Mouse (Mus musculus) ovary, postnatal 36 days (tissue): ENCODE results near the gene Ccdc54.

Source experiments
- DNase-seq: peaks from one replicate; pipeline ENCODE4 v3.0.0; 2022; ENCODE audit warnings: low spot score, mixed read lengths

Ccdc54 gene

DNA sequence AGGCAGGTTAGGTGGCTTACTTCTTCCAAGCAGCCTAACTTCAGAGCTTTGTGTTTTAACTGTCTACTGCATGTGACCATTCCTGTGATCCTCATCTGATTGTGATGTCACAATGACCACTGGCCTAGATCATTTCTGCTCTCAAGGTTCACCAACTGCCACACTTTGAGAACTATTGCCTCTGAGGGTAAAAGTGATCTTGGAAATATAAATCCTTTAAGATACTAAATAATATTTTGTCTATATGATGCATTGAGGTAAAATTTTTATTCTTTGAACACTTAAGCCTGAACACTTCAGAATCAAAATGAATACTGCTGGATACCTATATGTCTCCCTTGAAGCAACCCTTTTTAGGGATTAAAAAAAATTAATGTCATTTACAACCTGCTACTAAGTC, at the start of gene Ccdc54:
Gene Ccdc54 (minus strand): TSS at position 101 of the 400 bp plus-strand sequence.
- DNase-seq, result no peak

DNA sequence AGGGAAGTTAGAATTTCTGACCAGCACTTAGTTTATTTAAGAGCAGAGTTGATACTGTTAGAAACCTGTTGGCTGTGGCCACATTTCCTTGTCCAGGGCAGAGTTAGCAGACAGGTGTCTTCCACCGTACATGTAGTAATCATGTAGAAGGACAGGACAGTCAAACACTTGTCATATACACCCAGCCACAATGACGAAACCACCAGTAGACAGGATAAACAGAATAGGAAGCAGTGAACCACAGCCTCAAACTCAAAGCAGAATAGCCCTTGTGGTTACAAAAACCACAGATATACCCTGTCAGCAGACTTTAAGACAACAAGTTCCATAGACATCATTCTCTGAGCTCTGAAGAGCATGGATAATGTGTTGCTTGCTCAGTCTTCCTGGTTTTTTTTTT, 41.6 kb upstream of the Ccdc54 start:
- DNase-seq, result no peak

DNA sequence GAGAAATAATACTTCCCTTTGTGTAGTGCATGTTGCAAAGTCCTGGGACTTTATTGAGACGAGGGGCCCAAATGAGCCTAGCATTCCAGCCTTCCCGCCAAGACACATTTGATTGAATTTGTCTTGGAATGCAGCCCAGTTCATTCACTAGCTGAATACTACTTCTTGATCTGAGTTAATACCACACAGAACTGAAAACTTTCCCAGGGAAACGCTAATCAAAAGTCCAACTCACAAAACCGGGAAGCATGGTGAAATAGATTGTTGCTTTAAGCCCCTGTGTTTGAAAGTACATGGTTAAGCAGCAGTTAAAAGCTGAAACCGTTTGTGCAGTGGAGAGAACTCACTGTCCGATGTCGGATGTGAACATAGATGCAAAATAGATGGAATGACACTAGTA, 24.6 kb upstream of the Ccdc54 start:
- DNase-seq, result no peak

DNA sequence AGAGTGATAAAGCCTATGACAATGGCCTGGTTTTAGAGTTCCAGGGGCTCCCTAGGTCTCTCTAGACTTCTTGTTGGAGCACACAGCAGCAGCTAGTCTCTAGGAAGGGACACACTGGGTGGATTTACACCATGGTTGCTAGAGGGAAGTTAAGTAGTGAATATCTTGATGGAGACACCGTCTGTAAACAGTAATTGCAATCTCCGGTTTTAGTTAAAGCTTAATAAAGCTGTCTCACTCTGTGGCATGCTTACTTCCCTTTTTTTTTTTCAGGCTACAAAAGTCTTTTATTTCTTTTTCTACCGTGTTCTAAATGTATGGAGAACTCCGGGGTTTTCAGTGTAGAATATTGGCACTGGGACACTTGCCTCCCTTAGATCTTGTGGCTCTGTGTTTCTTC, 22.0 kb upstream of the Ccdc54 start:
- DNase-seq, result no peak

DNA sequence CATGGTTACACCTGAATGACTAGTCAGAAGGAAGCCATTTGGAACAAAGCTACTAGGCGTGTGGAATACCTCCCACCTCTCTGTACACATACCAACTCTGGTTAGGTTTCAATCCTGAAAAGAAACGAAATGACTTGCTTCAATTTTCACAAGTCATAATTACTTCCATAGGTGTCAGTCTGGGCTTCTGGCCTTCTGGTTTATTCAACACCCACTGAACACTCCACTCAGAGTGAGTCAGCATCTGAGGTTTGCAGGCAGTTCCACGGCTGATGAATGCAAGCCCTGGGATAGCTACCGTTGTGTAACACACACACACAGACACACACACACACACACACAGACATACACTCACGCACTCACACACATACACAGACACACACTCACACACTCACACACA, 19.6 kb upstream of the Ccdc54 start:
- DNase-seq, result no peak

DNA sequence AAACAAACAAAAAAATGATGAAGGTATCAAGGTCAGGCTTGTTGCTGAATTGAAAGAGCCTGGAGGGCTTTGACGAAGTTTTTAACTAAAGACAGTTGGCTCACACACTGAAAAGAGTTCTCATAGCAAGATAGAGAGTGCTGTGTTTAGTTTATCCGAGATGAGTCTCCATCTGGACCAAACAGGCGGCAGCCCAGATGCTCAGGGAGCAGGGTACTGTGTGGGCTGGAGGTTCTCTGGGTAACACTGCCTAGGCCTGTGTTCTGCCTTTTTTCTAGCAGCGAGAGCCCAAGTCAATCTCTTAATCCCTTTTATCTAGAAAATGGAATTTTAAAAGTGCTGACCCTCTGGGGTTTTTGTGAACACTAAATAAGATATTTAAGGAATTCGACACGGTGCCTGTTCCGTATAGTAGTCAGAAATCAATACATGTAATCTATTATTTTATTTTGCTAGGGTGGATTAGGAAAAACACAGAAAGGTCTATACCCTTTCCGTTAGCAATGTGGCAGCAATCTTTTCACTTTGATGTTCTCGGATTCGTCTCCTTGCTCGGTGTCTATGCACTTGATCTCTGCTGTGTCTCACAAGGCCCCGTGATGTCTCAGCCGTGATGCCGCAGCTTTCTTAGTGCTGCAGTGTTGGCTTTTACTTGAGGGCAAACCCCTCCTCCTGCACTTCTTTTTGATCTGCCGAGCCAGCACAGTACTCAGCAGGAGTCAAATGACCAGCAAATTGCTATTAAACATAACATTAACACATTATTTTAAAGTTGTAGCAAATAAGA, 17.0 kb upstream of the Ccdc54 start:
- no peak for DNase-seq

DNA sequence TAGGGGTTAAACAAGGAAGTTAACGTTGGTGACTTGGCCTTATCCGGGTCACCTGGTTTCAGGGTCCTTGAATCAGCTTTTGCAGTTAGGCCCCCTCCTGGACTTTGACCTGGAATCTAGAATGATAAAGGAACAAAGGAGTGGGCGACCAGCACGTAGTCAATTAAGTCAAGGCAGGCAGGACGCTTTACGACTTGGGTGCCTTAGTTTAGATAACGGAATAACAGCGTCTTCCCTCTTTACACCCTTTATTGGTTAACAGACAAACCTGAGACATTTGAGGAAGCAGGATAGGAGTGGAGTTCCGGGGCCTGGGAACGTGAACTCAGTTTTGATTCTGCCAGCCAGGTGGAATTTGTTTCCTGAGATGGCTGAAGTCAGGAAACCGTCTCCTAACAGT, 13.9 kb upstream of the Ccdc54 start:
- no peak for DNase-seq

DNA sequence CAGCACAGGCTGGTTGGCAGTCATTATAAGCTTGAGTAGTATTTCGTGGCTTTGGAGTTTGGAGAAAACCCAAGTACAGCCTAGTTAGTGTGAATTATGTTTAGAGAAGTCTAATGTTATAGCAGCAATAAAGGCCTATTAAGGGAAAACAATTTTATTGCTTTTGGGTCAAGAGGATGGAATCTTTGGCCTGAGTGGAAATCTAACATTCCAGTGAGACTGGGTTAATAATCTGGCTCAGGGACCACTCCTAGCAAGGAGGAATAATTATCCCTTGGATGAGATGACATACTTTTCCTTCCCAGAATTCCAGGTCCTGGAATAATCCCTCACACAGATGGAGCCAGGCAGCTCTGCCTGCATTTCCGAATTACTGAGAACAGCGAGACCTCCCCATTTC, 11.0 kb upstream of the Ccdc54 start:
- no peak for DNase-seq

DNA sequence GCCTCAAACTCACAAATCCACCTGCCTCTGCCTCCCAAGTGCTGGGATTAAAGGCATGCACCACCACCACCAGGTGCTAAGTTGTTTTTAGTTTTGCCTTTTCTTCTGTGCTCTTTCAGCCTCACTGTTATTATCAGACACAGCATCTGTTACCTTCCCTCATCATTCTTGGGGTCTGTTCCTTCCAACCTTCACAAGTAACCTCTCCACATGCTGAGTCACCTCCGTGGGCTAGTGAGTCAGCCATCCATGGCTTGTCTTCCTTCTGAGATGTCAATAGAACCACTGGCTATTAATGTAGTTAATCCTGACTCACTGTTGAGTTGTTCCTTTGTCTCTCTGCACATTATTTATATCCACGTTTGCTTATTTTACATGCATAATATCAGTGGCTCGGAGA, 9.7 kb upstream of the Ccdc54 start:
- DNase-seq, result no peak

DNA sequence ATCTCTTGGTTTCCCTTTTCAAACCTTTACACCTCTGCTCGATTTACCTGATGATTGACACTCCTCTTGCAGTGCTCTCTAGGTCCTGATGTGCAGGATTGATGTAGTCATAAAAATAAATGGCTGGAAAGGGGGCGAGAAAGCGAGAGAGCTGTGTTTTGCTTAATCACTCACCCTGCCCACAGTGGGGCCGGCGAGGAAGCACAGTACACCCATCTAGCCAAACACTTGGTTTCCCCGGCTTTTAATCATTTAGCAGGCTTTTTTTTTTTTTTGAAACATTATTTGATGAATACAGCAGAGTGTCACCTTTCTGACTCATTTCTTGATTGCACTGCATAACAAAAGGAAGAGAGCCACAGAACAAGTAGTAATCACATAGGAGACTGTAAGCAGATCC, 5.7 kb upstream of the Ccdc54 start:
- DNase-seq, result no peak

DNA sequence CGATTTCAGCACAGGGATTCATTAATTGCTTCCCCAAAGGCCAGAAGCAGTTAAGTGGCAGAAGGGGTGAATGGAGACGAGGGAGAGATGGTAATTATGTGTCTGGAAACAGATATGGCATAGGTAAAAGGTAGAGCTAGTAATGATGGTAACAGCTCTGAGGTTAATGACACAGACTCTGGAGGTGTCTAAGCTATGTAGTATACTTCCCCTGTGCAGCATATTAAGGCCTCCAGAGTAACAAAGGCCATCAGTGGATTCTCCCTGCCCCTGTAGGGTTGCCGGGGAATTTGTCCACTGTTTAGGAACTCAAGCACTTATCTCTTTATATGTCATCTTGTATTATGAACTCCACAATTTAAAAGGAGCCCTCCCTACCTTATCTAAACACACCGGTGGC, 5.2 kb upstream of the Ccdc54 start:
- DNase-seq, result no peak

DNA sequence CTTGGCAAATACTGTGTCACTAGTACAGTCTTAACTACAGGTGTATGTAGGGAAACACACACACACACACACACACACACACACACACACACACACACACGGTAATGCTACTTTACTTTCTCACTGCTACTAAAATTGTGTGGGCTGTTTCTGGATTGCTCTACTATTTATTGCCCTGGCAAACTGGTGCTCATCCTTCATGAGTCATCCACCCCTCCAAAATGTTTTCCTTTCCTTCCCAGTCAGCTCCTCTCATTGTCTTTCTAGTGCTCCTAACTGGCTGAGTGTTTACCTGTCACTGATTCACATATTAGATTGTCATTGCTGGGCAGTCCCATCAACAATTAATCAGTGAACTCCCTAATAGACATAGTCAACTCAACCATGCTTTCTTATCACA, 3.9 kb upstream of the Ccdc54 start:
- DNase-seq, result no peak

DNA sequence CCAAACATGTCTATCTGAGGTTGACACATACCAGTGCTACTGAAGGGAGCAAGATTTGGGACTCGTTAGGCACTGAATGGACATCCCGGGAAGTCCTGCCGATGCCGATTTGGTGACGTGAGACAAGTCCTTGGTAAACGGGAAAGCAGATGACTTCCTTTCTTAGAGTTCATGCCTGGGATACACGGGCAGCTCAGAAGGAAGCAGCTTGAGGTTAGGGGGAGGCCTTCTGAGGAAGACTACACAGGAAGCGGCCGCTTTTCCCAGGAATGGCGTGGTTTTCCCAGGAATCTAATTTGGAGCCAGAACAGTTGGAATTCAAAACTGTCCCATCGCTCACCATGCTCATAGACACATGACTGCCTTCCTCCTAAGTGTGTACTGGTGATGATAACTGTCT, 2.4 kb upstream of the Ccdc54 start:
- no peak for DNase-seq

DNA sequence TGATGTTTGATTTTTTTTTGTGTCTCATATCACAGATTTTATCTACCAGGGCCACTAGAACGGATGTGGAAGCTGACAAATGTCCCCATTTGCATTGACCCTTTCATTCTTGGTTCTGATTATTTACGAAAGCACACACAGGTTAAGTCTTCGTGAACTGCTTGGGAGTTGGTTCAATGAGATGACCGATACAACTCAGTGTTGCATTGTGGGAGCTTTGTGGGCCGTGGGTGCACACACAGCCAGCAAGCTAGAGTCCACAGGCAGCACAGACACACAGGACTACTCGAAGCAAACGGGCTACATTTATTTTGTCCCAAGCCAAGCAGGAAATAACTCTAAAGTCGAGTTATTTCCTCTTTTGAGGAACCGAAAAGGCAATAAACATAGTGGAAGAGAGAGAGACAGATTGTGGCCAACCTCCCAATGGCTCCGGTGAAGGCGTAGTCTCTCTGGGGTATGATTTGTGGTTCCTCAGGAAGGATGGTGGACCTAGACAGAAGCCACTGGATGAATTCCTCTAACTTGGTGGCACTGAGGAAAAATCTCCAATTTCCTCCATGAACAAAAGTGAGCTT, 1.3 kb downstream of the Ccdc54 start:
- no peak for DNase-seq

DNA sequence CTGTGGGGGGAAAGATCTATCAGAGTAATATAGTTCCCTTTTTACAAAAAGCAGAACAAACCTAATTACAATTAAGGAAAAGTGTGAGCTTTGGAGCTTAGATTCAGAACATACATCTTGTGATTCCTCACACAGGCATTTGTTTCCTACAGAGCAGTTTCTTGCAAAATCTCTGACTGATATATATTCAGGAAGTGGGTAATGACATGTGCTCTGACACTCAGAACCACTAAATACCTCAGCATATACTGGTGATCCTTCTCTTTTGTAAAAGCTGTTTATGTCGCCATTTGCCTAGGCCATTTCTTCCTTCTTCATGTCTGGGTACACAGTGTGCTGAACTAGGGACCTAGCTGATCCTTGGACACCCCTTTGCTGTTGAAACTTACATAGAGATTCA, 2.8 kb downstream of the Ccdc54 start:
- DNase-seq, result no peak

DNA sequence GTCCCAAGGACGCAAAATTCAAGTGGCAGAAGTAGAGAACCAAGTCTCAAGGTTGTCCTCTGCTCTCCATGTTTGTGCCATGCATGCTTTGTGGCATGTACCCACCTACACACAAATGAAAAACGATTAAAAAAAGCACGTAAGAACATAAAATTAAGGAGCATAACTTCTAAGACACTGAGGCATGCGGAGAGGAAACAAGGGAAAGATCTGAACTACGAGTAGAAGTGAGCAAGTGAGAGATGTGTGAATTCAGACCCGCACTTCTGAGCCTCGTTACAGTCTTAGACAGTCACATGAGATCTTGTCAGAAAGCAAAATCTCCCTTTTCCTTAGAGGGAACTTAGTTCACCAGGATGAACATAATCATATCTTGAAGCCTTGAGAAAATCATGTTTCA, 3.8 kb downstream of the Ccdc54 start:
- DNase-seq, result no peak

DNA sequence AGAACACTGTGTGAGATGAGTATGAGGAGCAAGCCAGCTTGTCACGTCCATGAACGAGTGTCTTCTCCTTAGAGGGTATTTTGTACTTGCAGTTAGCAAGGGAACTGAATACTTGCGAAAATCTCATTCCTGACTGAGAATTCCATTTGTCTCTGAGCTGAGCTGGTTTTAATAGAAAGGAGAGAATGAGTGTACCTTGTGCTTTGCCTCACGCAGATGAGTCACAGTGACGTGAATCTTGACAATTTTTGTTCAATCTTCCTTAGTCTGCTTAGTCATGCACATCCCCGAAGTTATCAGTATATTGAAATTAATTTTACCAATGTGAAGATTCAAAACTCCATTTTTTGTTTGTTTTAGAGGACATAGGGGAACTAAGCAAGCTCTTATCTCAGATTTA, 12.6 kb downstream of the Ccdc54 start:
- DNase-seq, result no peak

DNA sequence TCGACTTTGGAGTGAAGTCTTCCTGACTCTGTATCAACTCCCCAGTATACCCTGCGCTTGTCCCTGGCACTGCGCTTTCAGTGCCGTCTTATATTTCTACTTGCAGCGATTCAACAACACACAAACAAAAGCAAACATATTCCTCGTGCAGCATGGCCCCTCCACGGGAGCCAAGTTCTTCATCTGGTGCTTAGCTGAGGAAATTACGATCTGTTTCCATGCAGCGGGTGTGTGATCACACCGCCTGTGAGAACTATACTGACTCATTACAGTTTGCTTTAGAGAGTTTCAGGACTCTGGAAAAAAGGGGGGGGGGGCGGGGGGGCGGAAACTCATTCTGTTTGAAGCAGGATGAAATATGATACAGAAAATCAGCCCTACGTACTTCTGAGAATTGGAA, 18.4 kb downstream of the Ccdc54 start:
- DNase-seq, result no peak

DNA sequence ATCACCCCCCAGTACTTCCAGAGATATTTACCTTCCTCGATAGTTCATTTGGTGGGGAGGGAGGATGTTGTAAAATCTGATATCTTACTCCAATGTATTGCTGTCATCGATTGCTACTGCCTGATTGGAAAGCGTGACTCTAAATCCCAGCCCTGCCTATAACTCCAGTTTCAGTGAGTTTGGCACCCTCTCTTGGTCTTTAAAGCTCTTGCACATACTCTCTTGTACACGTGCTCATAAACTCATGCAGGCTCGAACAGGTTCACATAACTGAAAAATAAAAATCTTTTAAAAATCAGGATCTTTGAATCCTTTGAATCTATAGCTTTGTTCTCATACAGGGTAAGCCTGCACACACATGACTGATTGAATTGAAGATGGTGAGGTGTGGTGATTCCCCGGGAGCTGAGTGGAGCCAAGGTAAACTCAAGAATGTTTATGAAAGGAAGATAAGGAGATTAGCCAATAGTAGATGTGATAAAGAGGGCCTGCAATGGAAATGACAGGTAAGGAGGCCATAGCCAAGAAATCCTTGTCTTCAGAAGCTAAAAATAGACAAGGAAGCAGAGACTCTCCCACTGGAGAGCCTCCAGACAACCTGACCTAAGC, 31.7 kb downstream of the Ccdc54 start:
- no peak for DNase-seq

DNA sequence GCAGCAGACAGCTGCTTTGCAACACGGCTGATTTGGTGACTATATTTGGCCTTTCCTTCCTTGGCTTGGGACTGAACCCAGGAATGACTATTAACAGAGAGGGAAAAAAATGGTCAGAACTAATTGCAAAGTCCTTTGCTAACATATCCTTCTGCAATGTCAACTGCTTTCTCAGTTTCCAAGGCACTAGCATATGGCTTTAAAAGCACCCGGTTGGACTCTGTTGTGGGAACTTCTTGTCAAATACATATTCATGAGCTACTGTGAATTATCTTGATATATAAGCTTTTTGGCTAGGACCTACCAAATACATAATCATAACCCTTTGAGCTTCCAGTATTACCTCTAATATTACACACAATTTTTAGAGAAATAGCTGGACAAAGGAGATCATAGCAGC, 37.1 kb downstream of the Ccdc54 start:
- DNase-seq, result no peak

DNA sequence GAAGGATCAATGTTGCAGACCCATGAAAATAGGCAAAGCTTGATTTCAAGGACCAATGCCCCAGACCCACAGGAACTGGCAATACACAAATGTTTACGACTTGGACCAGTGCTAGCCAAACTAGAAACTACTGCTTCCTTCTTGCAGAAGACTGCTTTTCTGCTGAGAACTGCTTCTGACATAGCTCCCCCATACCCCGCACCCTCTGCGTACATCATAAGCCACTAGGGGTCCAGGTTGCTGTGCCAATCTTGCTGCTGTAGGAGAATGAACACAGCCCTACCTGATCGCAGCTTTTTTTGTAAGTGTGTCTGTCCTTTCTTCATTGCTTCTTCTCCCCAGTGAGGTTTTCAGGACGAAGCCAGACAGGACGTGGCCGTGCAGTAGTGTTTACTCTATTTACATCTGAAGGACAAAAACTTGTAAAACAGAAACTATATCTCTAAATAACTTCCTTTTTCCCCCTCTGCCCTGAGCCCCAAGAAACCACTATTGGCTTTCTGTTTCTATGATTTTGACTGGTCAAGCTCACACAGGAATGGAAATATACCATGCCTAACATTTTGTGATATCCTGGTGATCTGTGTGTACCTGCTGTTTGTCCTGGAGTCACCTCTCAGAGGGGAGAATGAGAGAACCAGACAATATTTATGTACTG, 39.0 kb downstream of the Ccdc54 start:
- no peak for DNase-seq

DNA sequence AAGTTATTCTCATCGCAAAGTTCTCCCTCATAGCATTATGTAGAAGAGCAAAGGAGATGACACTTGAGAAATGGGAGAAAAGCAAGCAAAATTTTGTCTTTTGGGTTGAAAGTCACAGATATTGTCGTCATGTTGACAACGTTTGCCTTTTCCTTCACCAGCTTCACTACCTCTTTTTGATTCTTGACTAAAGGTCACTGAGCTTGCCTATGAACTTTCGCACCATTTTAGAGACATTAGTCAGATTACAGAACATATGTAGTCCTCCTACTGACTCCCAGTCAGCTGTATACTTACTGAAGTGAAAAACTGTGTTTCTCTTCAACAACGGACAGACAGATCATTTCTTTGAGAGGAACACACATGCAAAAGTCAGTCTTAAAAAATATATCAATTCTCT, 40.0 kb downstream of the Ccdc54 start:
- DNase-seq, result no peak
